Mouse (Mus musculus) cortical plate, adult 2 months (tissue): Measurements from ENCODE around the gene Kcnj6.

Experiments used
- CTCF ChIP-seq: fragments of 200-500 bp; IDR thresholded peaks from 2 replicates; pipeline ENCODE4 v1.5.1; 2011; ENCODE audit warnings: mild to moderate bottlenecking, control low read depth, low read length; ENCODE audit not compliant: insufficient read depth; ENCODE audit errors: extremely low read depth
- POLR2A ChIP-seq: fragments of 200-500 bp; IDR thresholded peaks from 2 replicates; pipeline ENCODE4 v1.6.1; 2011; ENCODE audit warnings: mild to moderate bottlenecking, low read length, control low read depth; ENCODE audit not compliant: insufficient read depth; ENCODE audit errors: extremely low read depth

GRCm38 (mm10) chr16:94892162-94892650 is 105.3 kb downstream of the Kcnj6 start:
- TF ChIP-seq POLR2A (no peak), CTCF (no peak)
